Mouse (Mus musculus) CD4-positive, CD25-positive, alpha-beta regulatory T cell, adult 2 months (primary cell): ENCODE results near the gene Arl1.
"Not testable (repeated sequence)": the region's sequence is repeated elsewhere in the genome, so short reads cannot be mapped to it uniquely, and the experiment has no call there.

Source experiments
- DNase-seq: peaks from one replicate; pipeline ENCODE4 v3.0.0-alpha.2; 2012; ENCODE audit warnings: low read depth, low spot score

Gene Arl1

DNA sequence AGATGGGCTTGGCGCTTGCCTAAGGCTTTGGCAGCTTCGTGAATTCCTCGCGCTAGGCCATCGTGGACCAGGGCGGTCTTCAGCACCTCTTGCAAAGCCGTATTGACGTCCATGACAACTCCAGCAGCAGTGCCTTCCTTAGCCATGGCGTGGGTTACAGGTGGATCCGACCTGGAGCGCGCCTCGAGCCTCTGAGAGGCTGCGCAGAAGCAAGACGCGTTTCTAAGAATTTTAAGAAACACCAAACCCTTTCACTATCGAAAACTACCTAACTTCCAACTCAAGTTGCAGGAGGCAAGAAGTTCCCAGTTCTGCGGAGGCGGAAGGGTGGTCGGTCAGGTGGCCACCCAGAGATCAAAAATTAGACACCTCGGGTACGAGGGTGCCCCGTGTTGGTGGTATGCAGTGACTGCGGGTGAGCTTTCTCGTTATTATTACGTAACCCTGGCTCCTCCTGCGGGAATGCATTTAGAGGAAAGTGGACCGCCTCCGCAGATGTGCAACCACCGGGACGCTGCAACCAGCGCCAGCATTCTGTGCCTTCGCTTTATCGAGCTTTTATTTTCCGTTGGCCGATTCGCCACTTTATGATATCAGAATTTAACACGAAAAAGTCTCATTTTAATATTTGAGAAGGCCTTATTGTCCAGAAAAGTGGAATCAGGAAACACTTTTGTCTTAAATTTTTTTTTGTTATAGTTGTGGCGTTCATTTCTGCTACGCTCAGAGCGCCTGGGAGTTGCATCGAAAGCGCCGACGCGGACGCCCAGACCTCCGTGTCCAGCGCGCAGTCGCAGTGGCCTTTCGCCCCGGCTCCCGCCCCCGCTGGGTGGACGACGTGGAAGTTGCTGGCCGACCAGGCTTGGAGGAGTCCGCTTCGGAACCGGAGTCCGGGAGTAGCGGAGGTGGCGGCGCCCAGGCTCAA lies at the start of gene Arl1:
Gene Arl1 (plus strand): TSS at position 288 of the 925 bp plus-strand sequence.
- DNase-seq: peak; percentile 87

DNA sequence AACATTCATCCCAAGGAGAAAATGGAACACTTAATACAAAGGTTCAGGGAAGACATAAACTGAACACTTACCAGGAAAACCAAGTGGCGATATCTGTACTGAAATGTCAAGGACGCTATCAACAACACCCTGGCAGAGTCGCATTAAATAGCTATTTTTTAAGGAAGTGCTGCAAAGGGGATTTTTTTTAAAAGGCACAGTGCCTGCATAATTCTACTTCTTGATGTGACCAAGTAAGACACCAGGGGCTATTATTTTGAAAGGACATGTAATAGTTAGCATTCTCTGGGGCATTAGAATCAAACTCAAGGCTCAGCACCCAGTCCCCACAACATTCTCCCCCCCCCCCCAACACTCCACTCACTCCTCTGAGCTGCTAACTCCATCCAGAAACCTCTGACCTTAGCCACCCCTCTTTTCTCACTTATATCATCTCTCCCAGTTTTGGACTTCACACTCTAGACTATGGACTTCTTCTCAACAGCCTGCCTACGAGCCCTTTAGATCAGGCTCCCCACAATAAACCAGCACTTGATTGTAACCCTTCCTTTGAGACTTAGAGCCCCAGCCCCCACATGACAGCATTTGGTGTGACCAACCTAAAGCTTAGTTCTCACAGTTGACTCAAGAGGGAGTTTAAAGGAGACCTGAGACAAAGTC lies 47.6 kb upstream of the Arl1 start:
- no peak for DNase-seq

DNA sequence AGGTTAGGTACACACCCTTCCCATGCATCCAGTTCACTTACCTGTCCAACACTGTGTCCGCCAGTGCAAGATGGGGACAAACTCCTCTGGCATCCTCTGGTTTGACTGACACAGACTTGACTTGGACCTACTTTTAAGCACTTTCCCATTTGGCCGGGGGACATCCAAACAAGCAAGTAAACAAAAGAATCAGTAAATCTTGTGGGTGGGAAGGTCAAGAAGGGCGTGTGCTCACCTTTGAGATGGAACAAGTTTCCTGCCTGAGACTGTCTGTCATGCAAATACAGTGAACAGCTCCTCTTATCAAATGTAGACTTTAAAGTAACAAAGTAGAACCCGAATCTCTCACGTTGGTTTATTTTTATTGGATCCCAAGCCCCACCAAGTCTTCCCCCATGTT lies 45.7 kb upstream of the Arl1 start, which contains the start of gene Spic:
Gene Spic (minus strand): TSS at position 91 of the 400 bp plus-strand sequence.
- DNase-seq: no peak

DNA sequence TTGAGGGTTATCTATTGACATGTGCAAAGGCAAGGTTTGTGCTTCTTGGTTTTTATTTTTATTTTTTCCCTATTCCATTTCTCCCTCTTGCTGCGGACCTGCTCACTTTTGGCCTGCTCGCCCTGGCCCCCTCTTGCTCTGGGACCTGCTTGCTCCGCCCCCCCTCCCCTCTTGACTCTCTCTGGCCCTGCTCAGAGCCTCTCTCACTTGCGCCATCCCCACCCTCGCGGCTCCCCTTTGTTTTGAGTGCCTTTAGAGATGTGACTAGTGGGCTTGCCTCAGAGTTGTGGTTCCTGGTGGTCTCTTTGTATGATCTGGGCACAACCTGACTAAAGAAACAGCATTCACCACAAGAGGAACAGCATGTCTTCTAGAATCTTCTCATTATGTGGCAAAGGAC lies 29.7 kb upstream of the Arl1 start:
- no peak for DNase-seq

DNA sequence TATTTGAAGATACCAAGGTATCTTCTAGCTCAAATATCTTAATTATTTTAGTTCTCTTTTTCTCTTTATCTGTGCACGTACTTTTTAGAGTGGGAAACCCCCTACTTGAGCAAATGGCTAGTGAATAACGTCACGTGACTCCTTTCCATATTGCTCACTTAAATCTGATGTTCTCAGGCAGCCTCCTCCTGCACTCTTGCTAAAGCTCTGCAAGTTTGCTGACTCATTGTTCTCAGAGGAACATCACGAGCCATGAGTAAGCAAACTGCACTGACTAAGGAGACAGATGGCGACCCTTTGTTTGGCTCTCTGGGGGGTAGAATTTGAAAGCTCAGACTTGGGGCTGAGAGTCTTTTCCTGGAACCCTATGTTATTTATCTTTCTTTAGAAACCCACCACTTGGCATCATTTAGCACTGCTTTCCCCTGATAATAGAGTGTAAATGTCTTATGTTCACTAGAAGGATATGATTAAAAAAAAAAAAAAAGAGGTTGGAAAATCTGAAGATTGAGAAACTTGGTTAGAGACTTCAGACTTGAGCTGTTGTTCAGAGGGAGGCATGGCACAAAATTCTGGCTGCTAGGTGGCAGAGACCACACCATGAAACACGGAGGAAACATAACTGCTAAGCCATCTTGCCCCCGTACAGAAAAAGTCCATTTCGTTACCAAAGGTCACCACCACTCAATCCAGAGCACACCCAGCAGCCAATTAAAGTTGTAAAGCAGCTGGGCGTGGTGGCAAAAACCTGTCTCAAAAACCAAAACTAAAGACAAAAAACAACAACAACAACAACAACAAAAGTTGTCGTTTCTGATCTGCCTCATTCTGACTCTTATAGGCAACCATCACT lies 21.8 kb upstream of the Arl1 start:
- DNase-seq: peak; percentile 17

DNA sequence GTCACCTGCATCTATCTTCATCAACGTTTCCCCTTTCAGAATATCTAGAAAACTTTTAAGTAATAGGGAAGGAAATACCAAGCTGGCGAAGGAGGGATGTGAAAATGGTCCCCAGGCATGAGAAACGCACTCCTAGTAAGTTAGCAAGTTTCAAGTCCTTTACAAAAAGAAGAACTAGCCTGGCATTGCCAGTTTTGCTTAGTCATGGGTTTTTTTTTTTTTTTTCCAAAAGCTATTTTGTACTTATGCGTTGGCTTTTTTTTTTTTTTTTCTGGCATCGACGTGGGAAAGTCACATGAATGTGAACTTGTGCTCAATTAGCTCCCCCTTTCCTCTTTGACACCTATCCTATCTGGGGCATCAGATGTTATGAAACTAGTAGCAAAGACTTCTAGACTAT lies 18.3 kb upstream of the Arl1 start:
- no peak for DNase-seq

DNA sequence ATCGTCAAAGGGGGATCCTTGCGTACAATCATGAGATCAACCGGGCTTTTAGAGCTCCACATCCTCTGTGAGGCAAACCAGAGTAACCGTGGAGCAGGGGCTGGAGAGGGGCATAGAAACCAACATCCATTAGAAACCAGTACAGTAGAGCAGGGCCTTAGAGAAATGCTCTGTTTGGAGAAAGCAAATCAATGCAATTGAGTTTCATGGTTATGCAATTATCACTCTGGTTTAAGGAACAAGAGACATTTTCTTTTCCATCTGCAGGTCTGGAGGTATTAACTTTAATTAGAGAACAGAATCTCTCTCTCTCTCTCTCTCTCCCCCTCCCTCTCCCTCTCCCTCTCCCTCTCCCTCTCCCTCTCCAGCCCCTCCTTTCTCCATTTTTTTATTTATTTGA lies 15.9 kb upstream of the Arl1 start:
- DNase-seq: no peak

DNA sequence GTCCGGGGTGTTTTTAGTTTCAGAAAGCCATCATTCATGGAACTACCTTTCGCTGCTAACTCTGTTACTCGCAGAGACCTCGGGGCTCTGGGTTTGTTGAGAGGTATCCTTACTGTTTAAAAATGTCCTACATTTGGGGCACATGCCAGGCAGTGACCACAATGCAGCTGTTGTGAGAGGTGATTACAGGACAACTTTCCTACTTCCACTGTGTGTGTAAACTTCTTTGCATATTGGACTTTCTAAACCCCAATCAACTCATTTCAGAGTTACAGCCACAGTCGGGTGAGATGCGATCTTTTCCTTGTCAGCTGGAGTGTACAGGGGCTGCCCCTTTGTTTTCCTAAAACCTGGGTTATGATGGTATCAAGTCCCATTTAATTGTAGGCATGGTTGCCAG lies 15.0 kb upstream of the Arl1 start:
- DNase-seq: no peak

DNA sequence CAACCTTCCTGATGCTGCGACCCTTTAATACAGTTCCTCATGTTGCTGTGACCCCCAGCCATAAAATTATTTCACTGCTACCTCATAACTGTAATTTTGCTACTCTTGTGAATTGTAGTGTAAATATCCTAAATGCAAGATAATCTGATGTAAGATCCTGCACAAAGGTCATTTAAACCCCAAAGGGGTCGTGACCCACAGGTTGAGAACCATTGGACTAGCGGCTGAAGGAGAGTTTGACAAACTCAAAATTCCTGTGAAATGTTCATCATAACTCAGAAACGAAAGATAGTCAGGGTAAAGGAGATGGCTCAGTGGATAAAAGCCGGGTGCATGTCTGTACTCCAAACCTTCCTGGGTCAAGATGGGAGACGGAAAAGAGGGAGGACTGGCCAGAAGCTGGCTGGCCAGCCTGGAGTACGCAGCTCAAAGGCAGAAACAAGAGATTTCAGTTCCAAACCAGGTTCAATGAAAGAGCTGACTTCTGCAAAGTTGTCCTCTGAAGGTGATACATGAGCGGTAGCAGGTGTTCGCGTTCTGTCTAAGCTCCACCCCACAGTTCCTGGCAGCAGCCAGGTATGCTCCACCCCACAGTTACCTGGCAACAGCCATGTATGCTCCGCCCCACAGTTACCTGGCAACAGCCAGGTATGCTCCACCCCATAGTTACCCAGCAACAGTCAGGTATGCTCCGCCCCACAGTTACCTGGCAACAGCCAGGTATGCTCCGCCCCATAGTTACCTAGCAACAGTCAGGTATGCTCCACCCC lies 13.5 kb upstream of the Arl1 start:
- DNase-seq: no peak

DNA sequence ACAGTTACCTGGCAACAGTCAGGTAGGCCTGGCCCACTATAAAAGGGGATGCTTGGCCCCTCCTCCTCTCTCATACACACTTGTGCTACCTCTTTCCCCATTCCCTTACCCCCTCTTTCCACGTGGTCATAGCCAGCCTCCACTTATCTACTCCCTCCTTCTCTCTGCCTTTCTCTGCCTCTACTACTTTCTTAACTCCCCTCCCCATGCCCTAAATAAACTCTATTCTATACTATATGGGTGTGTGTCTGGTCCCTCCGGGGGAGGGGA lies 13.0 kb upstream of the Arl1 start:
- no peak for DNase-seq

DNA sequence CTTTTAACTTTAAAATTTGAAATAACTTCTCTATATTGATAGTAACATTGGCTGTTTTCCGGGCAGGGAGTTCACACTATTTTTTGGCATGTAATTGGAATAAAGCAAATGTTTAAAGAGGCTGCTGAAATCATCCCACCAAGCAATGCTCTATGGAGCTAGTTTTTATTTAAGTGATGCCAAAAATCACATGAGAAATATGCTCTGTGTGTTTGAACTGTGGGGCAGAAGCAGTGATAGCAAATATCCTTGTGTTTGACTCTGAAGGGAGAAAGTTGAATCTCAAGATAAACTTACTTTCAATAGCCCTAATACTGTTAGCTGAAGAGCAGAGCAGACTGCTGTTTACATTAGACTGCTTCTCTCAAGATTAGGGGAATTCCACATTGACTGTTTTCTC lies 11.0 kb upstream of the Arl1 start:
- no peak for DNase-seq

DNA sequence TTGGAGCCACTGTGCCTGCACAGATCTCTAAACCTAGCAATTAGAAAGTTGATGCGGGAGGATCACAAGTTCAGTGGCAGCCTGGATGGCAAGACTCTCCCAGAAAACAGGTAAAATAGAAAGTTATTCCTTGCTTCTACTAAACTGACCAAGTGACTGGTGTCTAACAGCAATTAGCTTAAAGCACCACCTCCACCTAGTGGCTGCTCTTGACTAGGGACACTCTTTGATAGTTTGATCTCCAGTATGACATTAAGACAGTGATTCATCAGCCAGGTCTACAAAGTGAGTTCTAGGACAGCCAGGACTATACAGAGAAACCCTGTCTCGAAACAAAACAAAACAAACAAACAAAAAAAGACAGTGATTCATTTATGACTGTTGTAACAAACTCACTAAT lies 5.3 kb upstream of the Arl1 start:
- peak; percentile 47 for DNase-seq

DNA sequence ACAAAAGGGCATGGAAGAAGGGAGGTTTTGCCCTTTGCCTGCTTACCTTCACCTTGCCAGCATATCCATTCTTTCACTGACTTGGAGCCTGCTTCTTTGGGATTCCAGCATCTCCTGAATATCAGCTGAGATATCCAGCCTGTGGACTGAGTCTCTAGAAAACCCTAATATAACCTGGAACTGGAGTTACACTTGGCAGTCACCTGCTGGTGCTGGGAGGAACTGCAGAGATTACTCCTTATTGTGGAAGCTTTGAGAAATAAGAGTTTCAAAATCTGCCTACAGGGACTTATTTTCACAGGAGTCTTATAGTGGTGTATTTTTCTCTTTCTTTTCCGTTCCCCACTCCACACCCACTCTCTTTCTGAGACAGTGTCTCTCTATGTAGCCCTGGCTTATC lies 3.5 kb upstream of the Arl1 start:
- peak; percentile 69 for DNase-seq

DNA sequence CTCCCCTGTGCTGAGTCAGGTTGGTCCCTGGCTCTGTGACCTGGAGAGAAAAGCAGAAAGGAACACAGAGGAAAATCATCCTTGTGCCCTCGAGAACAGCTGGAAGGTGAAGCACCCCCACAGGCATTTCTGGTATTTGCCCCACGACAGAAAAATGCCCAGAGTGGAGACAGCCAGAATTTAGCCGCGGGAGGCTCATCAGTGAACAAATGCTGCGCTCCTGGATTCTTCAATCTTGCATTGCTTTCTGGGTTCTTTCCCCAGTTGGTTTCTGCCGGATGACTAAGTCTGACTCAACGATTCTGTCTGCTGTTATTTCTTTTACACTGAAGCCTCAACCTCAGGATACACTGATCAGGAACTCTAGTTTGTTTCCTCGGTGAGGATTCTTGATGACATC lies 2.5 kb upstream of the Arl1 start:
- DNase-seq: no peak

DNA sequence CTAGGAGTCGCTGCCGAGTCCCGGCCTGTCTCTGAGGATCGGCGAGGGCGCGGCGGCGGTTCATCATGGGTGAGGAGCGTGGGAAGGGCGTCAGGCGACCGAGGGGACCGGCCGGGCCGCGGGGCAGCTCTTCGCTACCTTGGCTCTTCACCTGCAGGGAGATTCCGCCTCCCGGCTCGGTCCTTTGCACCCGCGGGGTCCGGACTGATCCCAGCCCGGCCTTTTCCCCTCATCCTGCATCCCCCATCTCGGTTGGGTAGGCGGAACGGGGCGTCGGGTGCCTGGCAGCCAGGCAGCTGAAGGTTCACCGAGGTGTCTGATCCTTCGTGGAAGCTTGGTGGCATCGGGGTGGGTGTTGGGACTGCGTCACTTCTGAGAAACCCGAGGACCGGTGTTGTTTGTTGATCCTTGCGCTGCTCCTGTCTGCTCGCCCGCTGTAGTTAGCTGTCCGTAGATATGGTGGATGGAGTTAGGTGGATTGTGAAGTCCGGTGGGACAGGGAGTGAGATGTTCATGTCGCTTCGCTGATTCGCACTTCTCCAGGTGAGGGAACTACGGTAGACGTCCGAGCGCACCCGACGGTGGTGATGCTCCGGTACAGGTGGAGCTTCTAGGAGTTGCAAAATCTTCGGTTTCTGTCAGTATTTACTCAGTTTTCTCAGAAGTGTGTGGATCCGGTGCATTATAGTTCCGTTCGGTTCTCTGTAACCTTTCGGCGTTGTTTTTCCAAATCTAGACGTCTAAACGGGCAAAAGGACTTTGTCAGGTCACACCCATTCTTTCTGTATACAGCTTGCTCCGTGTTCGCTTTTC lies 1.0 kb downstream of the Arl1 start:
- DNase-seq: no peak

DNA sequence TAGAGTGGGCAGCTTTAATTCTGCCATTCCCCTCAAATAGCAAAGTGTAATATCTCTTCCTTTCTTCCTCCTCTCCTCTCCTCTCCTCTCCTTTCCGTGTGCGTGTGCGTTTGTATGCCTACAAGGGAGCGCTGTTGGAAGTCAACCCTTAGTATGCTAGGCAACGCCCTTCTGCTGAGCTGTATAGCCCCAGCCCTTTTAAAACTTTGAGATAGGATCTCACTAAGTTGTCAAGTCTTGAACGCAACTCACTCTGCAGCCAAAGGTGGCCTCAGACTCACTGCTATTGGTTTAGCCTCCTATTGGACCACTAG lies 1.6 kb downstream of the Arl1 start:
- peak; percentile 31 for DNase-seq

DNA sequence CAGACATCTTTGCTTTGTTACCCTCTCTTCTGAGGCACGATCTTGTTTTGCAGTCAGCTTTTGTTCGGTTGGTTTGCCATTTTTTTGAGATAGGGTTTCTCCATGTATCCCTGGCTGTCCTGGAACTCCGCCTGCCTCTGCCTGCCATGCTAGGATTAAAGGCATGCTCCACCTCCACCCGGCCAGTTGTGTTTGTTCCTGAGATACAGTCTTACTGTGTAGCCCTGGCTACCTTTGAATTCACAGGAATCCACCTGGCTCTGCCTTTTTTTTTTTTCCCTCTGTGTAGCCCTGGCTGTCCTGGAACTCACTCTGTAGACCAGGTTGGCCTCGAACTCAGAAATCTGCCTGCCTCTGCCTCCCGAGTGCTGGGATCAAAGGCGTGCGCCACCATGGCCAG lies 8.4 kb downstream of the Arl1 start:
- DNase-seq: not testable (repeated sequence)

DNA sequence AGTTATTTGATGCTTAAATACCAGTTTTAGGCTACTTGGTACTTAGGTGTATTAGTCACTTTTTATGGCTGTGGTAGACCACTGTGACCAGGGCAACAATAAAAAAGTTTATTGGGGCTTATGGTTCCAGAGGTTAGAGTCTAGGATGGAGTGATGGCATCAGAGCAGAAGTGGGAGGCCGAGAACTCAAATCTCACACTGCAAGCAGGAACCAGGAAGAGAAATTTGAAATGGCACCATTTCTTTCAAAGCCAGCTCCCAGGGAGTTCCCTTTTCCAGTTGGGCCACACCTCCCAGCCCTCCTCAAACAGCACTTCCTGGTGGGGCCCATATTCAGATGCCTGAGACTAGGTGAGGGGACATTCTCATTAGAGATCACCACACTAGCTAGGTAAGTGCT lies 9.2 kb downstream of the Arl1 start:
- no peak for DNase-seq

DNA sequence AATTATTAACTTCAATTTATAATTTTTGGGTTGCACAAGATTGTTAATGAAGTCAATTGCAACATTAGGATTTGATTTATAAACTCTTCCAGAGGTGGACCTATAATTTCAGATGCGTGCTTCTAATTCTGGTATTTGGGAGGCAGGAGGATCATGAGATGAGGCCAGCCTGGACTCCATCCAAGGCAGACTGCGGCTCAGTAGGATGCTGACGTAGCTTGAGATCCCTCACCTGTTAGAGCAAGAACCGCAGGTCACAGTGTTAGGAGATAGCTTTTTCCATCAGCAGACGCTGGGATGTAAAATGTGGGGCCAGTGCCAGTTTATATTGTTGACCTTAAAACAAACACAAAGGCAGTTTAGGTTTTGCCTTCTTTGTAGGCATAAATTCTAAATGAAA lies 10.1 kb downstream of the Arl1 start:
- DNase-seq: no peak

DNA sequence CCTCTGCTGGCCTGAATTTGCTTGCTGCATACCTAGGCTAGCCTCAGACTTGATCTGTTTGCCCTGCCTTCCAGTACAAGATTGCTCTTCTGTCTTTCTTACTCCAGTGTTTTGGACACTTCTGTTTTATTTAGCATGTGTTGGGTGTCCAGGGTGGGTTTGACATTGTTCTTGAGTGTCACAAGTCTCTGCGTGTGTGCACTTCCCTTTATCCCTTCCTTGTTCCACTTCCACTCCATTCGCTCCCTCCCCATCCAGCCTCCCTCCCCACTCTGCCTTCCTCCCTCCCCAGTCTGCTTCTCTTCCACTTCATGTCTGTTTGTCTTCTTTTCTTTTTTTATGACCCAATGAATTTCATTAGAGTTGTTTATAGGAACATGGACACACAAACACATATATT lies 10.8 kb downstream of the Arl1 start:
- DNase-seq: no peak
